Mouse (Mus musculus) effector memory CD4-positive, alpha-beta T cell, adult 7 months (primary cell): ENCODE measurements around the gene Dmp1. TPM values are rescaled to one million over a fixed set of nuclear protein-coding genes. Genes with fewer than 3 reads are reported as not detected.

Source experiments
- polyA plus RNA-seq: library from polyadenylated mRNA; unstranded; fragments of 100-300 nt; shearing (Covaris generic); gene quantifications from one replicate; pipeline ENCODE4 v1.2.1, GENCODE M21; 2017

The Dmp1 gene
- not detected for polyA plus RNA-seq

DNA sequence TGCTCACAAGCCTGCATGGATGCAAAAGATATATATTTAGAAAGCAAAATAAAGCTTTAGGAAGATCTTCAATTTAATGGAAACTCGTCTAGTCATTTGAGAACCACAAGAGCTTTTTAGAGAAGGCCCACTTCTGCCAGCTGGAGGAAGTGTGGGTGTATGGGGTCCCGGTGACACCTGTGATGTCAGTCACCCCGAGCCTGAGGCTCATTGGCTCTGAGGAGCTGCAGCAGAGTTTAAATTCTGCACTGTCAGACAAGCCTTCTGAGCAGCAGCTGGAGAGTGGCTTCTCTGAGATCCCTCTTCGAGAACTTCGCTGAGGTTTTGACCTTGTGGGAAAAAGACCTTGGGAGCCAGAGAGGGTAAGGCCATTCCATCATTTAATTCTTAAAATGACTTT lies at the start of gene Dmp1:
Dmp1 (plus strand) TSS at position 263 of the 400 bp plus-strand sequence.

DNA sequence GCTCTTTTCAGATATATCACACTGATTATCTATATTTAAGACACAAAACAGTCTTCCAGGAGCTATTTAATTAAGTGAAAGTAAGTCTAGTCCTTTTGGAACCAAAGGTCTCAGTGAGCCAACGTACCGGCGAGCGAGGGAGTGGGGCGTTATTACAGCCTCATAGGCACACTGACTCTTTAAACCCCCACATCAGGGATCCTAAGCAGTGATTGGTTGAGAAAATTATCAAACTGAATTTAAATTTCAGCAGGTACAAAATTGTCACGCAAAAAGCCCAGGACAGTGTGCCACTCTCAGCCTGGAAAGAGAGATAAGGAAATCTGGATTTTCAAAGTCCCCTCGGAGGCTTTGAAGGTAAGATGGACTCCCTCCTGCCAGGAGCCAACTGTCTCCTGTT lies 32.0 kb upstream of the Dmp1 start, which contains the start of gene Dspp:
Dspp (plus strand) TSS at position 301 of the 400 bp plus-strand sequence.

Other genes with a start within 250 kb of the Dmp1 start
- not detected for gene Hsd17b13, start 225.2 kb upstream of the Dmp1 start, polyA plus RNA-seq
- 1.7 TPM for gene Hsd17b11, start 180.7 kb upstream of the Dmp1 start, polyA plus RNA-seq
- gene Nudt9, start 156.3 kb upstream of the Dmp1 start, polyA plus RNA-seq, result 55.3 TPM
- not detected for gene Gm17660, start 125.0 kb upstream of the Dmp1 start, polyA plus RNA-seq
- not detected for gene Sparcl1, start 88.9 kb upstream of the Dmp1 start, polyA plus RNA-seq
- not detected for gene Dspp, start 31.9 kb upstream of the Dmp1 start, polyA plus RNA-seq
- gene Ibsp, start 96.6 kb downstream of the Dmp1 start, polyA plus RNA-seq, result not detected
- not detected for gene Mepe, start 122.7 kb downstream of the Dmp1 start, polyA plus RNA-seq
- not detected for gene Spp1, start 232.5 kb downstream of the Dmp1 start, polyA plus RNA-seq